Mouse (Mus musculus): ENCODE measurements around the gene Il4ra. TPM values are rescaled to one million over a fixed set of nuclear protein-coding genes. Genes with fewer than 3 reads are reported as not detected.

The Il4ra gene
- total and polyA plus RNA-seq, 2 experiments from 2014 or later, result 4.5 to 14.3 TPM

DNA sequence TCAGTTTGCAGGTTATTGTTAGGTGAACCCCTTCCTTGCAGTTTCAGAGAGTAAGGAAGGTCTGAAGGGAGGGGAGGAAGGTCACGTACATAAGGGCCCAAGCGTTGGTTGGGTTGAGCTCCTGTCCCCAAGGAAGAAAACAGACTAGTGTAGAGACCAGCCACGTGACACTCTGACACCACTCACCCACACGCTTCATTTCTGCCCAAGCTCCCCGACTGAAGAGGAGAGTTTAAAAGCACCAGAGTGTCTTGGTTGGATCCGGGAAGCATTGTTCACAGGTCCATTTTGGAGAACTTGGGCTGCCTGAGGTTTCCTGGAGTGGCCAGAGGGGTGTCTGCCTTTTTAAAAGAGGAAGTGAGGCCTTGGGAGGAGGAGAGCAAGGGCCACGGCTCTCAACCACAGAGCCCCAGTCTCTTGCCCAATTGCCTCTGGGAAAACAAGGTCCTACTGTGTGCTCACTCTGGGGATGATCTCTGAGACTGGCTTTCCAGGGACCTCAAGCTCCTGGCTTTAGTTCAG, 3.5 kb downstream of the Il4ra start:
- 75% methylated on average over 7 of the region's 7 CpGs for WGBS
- H3K27ac ChIP-seq, result no peak overlapping the region
- no peaks in the 10 kb centered on the region for H3K36me3 ChIP-seq (ENCODE audit: insufficient read depth, low read length)
- H3K4me1 ChIP-seq (ENCODE audit: insufficient read depth, low read length), result peaks cover 28% of the 10 kb centered on the region
- no peaks in the 10 kb centered on the region for H3K27me3 ChIP-seq (ENCODE audit: insufficient read depth, low read length)
- no peak for TF ChIP-seq CTCF (IDR thresholded peaks at IDR 0.05; ENCODE audit: low read depth)
- H3K4me2 ChIP-seq (ENCODE audit: low read depth, low read length), result no peak overlapping the region
- no peak overlapping the region for H3K9ac ChIP-seq (replicated peaks; ENCODE audit: low read length)
- no peak for DNase-seq (ENCODE audit: low spot score)
- no peak for ATAC-seq
- H3K9me3 ChIP-seq (ENCODE audit: low read length), result no peaks in the 10 kb centered on the region
- H3K4me3 ChIP-seq (ENCODE audit: low read length), result no peak overlapping the region

GRCm38 (mm10) chr7:125556096-125556495, 4.2 kb downstream of the Il4ra start:
- H3K9me3 ChIP-seq (ENCODE audit: low read length), result no peaks in the 10 kb centered on the region
- no peak overlapping the region for H3K4me2 ChIP-seq (ENCODE audit: low read depth, low read length)
- TF ChIP-seq CTCF (IDR thresholded peaks at IDR 0.05; ENCODE audit: low read depth), result no peak
- H3K27ac ChIP-seq, result no peak overlapping the region
- ATAC-seq, result no peak
- H3K36me3 ChIP-seq (ENCODE audit: insufficient read depth, low read length), result no peaks in the 10 kb centered on the region
- DNase-seq (ENCODE audit: low spot score), result no peak
- H3K4me3 ChIP-seq (ENCODE audit: low read length), result no peak overlapping the region
- H3K27me3 ChIP-seq (ENCODE audit: insufficient read depth, low read length), result no peaks in the 10 kb centered on the region
- H3K9ac ChIP-seq (replicated peaks; ENCODE audit: low read length), result no peak overlapping the region
- H3K4me1 ChIP-seq (ENCODE audit: insufficient read depth, low read length), result peaks cover 31% of the 10 kb centered on the region
- WGBS, result 83% methylated on average over 4 of the region's 4 CpGs

GRCm38 (mm10) chr7:125556865-125557264, 4.9 kb downstream of the Il4ra start:
- ATAC-seq, result no peak
- Histone ChIP-seq H3K4me2 (ENCODE audit: low read depth, low read length) (no peak overlapping the region), H3K9me3 (ENCODE audit: low read length) (no peaks in the 10 kb centered on the region), H3K27me3 (ENCODE audit: insufficient read depth, low read length) (no peaks in the 10 kb centered on the region), H3K36me3 (ENCODE audit: insufficient read depth, low read length) (no peaks in the 10 kb centered on the region), H3K9ac (replicated peaks; ENCODE audit: low read length) (no peak overlapping the region), H3K4me3 (ENCODE audit: low read length) (no peak overlapping the region), H3K4me1 (ENCODE audit: insufficient read depth, low read length) (peaks cover 25% of the 10 kb centered on the region), H3K27ac (no peak overlapping the region)
- WGBS, result 46% methylated on average over 8 of the region's 8 CpGs
- no peak for DNase-seq (ENCODE audit: low spot score)
- no peak for TF ChIP-seq CTCF (IDR thresholded peaks at IDR 0.05; ENCODE audit: low read depth)

- peaks cover 14% of the 10 kb centered on the region for H3K4me1 ChIP-seq (ENCODE audit: insufficient read depth, low read length)
- no peak overlapping the region for H3K4me2 ChIP-seq (ENCODE audit: low read depth, low read length)
- H3K9me3 ChIP-seq (ENCODE audit: low read length), result no peaks in the 10 kb centered on the region
- peak; percentile 57 for DNase-seq (ENCODE audit: low spot score)
- no peaks in the 10 kb centered on the region for H3K27me3 ChIP-seq (ENCODE audit: insufficient read depth, low read length)
- H3K4me3 ChIP-seq (ENCODE audit: low read length), result no peak overlapping the region
- no peaks in the 10 kb centered on the region for H3K36me3 ChIP-seq (ENCODE audit: insufficient read depth, low read length)
- WGBS, result 46% methylated on average over 4 of the region's 4 CpGs
- ATAC-seq, result no peak
- no peak for TF ChIP-seq CTCF (IDR thresholded peaks at IDR 0.05; ENCODE audit: low read depth)
- no peak overlapping the region for H3K27ac ChIP-seq
- no peak overlapping the region for H3K9ac ChIP-seq (replicated peaks; ENCODE audit: low read length)
These were observed 6.6 kb downstream of the Il4ra start for GRCm38 (mm10) chr7:125558401-125558945.

GRCm38 (mm10) chr7:125558997-125559396, 7.1 kb downstream of the Il4ra start:
- H3K27ac ChIP-seq, result no peak overlapping the region
- no peaks in the 10 kb centered on the region for H3K9me3 ChIP-seq (ENCODE audit: low read length)
- no peak overlapping the region for H3K9ac ChIP-seq (replicated peaks; ENCODE audit: low read length)
- TF ChIP-seq CTCF (IDR thresholded peaks at IDR 0.05; ENCODE audit: low read depth), result no peak
- no peaks in the 10 kb centered on the region for H3K36me3 ChIP-seq (ENCODE audit: insufficient read depth, low read length)
- H3K4me1 ChIP-seq (ENCODE audit: insufficient read depth, low read length), result peaks cover 10% of the 10 kb centered on the region
- WGBS, result 39% methylated on average over 5 of the region's 5 CpGs
- DNase-seq (ENCODE audit: low spot score) (no peak), ATAC-seq (no peak)
- no peak overlapping the region for H3K4me2 ChIP-seq (ENCODE audit: low read depth, low read length)
- H3K27me3 ChIP-seq (ENCODE audit: insufficient read depth, low read length), result no peaks in the 10 kb centered on the region
- no peak overlapping the region for H3K4me3 ChIP-seq (ENCODE audit: low read length)

- no peak for TF ChIP-seq CTCF (IDR thresholded peaks at IDR 0.05; ENCODE audit: low read depth)
- no peak overlapping the region for H3K9ac ChIP-seq (replicated peaks; ENCODE audit: low read length)
- no peaks in the 10 kb centered on the region for H3K9me3 ChIP-seq (ENCODE audit: low read length)
- no peaks in the 10 kb centered on the region for H3K27me3 ChIP-seq (ENCODE audit: insufficient read depth, low read length)
- ATAC-seq (no peak), DNase-seq (ENCODE audit: low spot score) (no peak)
- H3K4me3 ChIP-seq (ENCODE audit: low read length), result no peak overlapping the region
- no peak overlapping the region for H3K4me2 ChIP-seq (ENCODE audit: low read depth, low read length)
- H3K4me1 ChIP-seq (ENCODE audit: insufficient read depth, low read length), result peaks cover 10% of the 10 kb centered on the region
- no peak overlapping the region; the same call in 1 of the 2 replicates for H3K27ac ChIP-seq
- 90% methylated on average over 10 of the region's 10 CpGs for WGBS
- H3K36me3 ChIP-seq (ENCODE audit: insufficient read depth, low read length), result no peaks in the 10 kb centered on the region
These were observed 7.6 kb downstream of the Il4ra start for GRCm38 (mm10) chr7:125559537-125559936.

DNA sequence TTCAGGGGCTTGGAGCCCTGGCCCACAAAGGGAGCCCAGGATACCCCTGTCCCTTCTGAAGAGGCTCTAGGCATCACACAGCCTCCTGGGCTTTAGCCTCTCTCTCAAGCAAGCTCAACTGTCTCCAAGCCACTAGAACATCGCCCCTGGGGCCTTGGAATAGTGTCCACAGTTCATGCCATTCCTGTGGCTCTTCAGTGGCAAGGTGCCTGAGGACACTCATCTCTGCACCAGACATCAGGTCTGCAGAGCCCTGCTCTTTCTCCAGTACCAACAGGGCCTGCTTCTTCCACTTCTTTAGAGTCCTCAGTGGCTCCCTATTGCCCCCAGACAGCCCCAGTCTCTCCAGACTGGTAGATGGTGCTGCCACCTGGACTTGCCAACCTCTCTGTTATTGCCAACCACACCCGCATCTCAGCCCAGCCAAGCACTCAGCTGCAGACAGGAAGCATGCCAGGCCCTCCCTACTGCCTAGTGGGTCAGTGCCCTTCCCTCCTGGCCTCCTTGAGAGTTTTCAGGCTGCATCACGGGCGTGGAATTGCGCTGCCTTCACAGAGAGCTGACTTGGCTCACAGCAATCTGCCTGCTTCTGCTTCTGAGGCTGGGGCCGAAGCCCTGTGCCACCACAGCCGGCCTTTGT, 8.3 kb downstream of the Il4ra start:
- no peaks in the 10 kb centered on the region for H3K27me3 ChIP-seq (ENCODE audit: insufficient read depth, low read length)
- no peak for TF ChIP-seq CTCF (IDR thresholded peaks at IDR 0.05; ENCODE audit: low read depth)
- peak overlapping the region; percentile 4; the same call in 1 of the 2 replicates for H3K27ac ChIP-seq
- H3K9ac ChIP-seq (replicated peaks; ENCODE audit: low read length), result no peak overlapping the region
- peaks cover 10% of the 10 kb centered on the region for H3K4me1 ChIP-seq (ENCODE audit: insufficient read depth, low read length)
- H3K9me3 ChIP-seq (ENCODE audit: low read length), result no peaks in the 10 kb centered on the region
- peak; percentile 37 for DNase-seq (ENCODE audit: low spot score)
- ATAC-seq, result no peak
- H3K4me2 ChIP-seq (ENCODE audit: low read depth, low read length), result no peak overlapping the region
- H3K4me3 ChIP-seq (ENCODE audit: low read length), result no peak overlapping the region
- H3K36me3 ChIP-seq (ENCODE audit: insufficient read depth, low read length), result no peaks in the 10 kb centered on the region
- 49% methylated on average over 7 of the region's 7 CpGs for WGBS

Data from hindbrain, postnatal 0 days (tissue).